Mouse (Mus musculus) lung, adult 2 months (tissue): Measurements from ENCODE around the gene Smyd1.

Source experiments
- CTCF ChIP-seq: fragments of 200-500 bp; IDR thresholded peaks from 2 replicates; pipeline ENCODE4 v1.5.1; 2011; ENCODE audit warnings: mild to moderate bottlenecking, low read length, control low read depth; ENCODE audit not compliant: insufficient read depth
- POLR2A ChIP-seq: fragments of 200-500 bp; IDR thresholded peaks from 2 replicates; pipeline ENCODE4 v1.6.1; 2011; ENCODE audit warnings: low read depth, mild to moderate bottlenecking, control low read depth, low read length, borderline replicate concordance; ENCODE audit errors: extremely low read depth

DNA sequence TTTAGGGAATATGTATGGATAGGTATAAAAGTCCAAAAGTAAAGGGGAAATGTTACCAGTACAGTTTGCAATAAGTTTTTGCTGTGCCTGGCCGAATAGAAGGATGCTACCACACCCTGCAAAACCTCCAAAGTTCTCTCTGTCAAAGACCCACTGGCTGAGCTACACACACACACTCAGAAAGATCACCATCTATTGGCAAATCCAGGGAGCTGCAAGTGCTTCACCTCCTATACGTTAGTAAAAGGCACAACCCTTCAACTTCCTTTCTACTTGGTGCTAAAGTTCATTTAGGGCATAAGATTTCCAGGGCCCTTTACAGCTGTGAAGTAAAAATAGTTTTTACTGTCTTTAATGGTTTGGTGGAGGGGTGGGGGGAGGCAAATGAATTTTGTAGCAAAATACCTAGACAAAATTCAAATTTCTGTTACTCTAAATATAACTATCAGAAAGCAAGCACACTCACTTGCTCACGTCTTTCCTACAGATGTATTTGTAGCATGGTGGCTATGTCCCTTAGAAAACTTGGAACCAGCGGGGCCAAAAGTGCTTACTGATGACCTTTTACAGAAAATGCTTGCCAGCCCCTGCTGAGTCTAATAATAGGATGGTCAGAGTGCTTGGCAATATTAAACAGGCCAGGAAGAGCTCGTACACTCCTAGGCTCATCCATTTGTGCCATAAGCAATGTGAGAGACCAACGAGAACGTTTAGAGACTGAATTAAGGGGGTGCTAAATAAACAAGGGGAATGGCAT is 52.9 kb downstream of the Smyd1 start:
- TF ChIP-seq CTCF (no peak), POLR2A (no peak)
